Mouse (Mus musculus) layer of hippocampus, postnatal 14 days (tissue): ENCODE results near the gene Clec2g. TPM values are rescaled to one million over a fixed set of nuclear protein-coding genes. Genes with fewer than 3 reads are reported as not detected.

Experiments
- DNase-seq, 2 experiments: peaks; one replicate each; pipeline ENCODE4 v3.0.0; 2021 to 2022; ENCODE audit warnings: low spot score in 2 of 2, mixed read lengths in 1 of 2
- microRNA-seq, 2 experiments: library from miRNA; unstranded; fragments of <30 nt; microRNA quantifications; one replicate each; pipeline ENCODE4 v1.2.0; 2021
- total RNA-seq, 2 experiments: library from RNA; stranded (reverse); gene quantifications; 2 replicates each; pipeline ENCODE4 v1.2.3; 2021

The Clec2g gene
- total RNA-seq, 2 experiments from 2014 or later: not detected

GRCm38 (mm10) chr6:129012966-129013365 is 78.8 kb downstream of the Clec2g start:
- no peak for DNase-seq

- no peak for DNase-seq
Observed at GRCm38 (mm10) chr6:129013762-129014276, 79.6 kb downstream of the Clec2g start.

DNA sequence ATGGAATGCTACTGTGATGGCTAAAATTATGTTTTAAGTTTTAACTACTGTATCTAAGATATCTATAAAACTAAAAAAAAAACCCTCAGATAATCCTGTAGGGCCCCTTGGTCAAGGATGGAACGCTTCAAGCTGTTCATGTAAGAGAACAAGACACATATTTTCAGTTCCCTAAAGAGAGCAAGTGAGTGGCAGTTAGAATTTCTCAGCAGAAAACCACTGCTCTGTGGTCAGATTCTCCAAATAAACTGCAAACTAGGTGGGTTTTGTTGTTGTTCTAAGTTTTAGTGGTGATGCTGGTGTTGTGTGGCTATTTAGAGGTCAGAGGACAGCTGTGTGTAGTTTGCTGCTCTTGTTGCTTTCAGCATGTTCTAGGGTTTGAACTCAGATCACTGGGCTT is 80.2 kb downstream of the Clec2g start:
- no peak for DNase-seq

- no peak for DNase-seq
Observed at GRCm38 (mm10) chr6:129027451-129028248, 93.5 kb downstream of the Clec2g start.

DNA sequence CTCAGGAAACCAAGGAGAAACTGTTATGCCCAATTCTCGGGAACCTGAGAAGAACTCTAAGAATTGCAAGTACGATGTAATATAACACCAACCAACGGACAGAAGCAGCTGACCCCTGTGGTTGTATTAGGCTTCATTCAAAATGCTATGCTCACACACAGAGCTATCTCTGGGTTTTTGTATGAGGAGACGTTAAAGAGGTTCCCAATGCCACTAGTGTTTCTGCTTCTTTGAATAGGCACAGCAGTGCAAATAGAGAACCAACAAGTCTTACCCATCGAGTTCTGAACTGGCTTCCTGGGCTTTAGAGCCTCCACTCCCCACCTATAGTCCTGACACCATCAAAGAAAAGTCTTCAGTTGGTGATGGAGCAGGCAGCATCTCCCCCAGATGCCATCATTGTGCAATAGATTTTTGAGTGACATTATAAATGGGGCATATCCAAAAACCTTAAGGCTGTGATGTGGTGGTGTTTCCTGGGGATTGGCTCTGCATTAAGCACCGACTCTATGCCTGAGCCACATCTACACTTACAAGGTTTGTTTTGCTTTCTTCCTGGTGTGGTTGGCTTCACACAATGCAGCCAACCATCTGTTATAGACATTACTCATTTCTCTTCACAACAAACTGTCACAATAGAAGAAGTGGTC is 96.1 kb downstream of the Clec2g start:
- DNase-seq: no peak

DNA sequence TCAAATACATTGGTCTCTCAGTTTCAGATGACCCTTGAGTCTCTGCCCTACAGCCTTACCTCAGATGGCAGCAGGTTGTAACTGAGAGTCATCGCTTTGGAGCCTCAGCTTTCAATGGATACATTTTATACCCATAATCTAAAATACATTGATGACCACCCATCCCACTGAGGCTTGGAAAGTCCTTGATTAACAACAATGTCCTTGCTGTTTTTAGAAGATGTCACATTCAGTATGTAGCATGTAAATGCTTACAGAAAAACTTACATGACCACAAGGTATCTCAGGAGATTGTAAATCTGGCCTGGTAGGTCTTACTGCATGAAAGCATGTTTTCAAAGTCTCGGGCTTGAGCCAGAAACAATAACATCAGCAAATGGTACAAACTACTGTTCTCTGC is 96.8 kb downstream of the Clec2g start:
- DNase-seq: no peak

DNA sequence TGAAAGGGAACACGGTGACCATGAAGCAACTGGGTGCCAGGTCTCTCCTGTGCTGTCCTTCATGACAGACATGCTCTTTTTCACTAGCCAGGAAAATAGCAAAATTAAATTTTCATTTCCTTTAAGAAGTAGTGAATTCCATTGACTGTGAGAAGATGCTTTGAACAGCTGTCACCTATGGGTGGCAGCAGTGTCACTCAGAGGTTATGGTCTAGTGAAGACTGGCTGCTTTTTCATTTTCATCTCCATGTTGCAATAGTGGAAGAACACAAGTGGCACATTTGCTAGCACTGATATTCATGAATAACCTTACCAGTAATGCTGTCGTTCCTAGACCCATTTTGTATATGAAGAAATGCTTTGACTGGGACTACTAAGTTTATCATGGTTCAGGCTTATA is 99.2 kb downstream of the Clec2g start:
- DNase-seq: no peak

Small RNA genes within 50 kb of the gene (microRNA-seq; reads per million reads assigned to microRNA genes)
- 0 reads per million in 2 experiments for gene Gm27336
- gene Mir7649: 0 reads per million in 2 experiments

Other genes starting within 250 kb of the Clec2g start
- 1 to 10 TPM; 2.0 to 2.9 TPM for gene Klrb1, start 211.3 kb upstream of the Clec2g start, total RNA-seq
- not detected for gene Klrb1c, start 145.2 kb upstream of the Clec2g start, total RNA-seq
- gene Gm44511, start 108.1 kb upstream of the Clec2g start, total RNA-seq: not detected
- gene Klrb1b, start 108.0 kb upstream of the Clec2g start, total RNA-seq: not detected
- gene Clec2i, start 46.8 kb upstream of the Clec2g start, total RNA-seq: under 1 TPM in 1 of 2 experiments, not detected in 1; 0.23 TPM
- 1 to 10 TPM; 1.3 to 1.4 TPM for gene BC035044, start 43.3 kb upstream of the Clec2g start, total RNA-seq
- not detected for gene Klrb1f, start 111.5 kb downstream of the Clec2g start, total RNA-seq
- gene Clec2e, start 166.5 kb downstream of the Clec2g start, total RNA-seq: not detected
- 1 to 10 TPM; 6.9 to 7.6 TPM for gene Clec2d, start 246.2 kb downstream of the Clec2g start, total RNA-seq